Mouse (Mus musculus): ENCODE data around the gene Csf2rb2. TPM values are rescaled to one million over a fixed set of nuclear protein-coding genes. Genes with fewer than 3 reads are reported as not detected.
"Not testable (repeated sequence)": the region's sequence is repeated elsewhere in the genome, so short reads cannot be mapped to it uniquely, and the experiment has no call there.

The Csf2rb2 gene
- 1 to 10 TPM; 1.5 to 2.1 TPM for total RNA-seq (2021)

GRCm38 (mm10) chr15:78305341-78305933, at the start of gene Csf2rb2:
Gene Csf2rb2, minus strand, starts transcription at chr15:78305721.
- DNase-seq (ENCODE audit: extremely low spot score in 1 of 2, low spot score in 1 of 2) = no peak

GRCm38 (mm10) chr15:78354958-78355357, 49.4 kb upstream of the Csf2rb2 start:
- peak in 1 of 2 experiments; percentile 71 for DNase-seq (ENCODE audit: extremely low spot score in 1 of 2, low spot score in 1 of 2)

- DNase-seq (ENCODE audit: extremely low spot score in 1 of 2, low spot score in 1 of 2) = no peak
These were observed 46.2 kb upstream of the Csf2rb2 start for GRCm38 (mm10) chr15:78351586-78352165.

DNA sequence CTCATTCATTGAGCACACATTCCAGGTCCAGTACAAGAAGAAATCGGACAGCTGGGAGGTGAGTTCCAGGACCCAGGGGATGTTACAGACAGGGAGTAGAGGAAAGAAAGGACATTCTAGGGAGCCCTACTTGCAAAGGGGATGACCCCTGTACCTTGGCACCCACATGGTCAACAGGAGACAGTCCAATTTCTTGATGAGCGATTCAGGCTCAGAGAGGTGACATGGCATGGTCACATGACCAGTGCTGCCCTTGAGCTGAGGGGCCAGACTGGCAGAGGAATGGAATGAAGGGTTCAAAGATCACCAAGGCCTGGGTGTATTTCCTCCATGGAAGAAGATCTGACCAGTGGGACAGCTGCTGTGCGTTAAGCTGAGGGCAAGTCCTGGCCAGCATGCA, 39.0 kb upstream of the Csf2rb2 start:
- no peak for DNase-seq (ENCODE audit: extremely low spot score in 1 of 2, low spot score in 1 of 2)

GRCm38 (mm10) chr15:78343683-78344082, 38.2 kb upstream of the Csf2rb2 start:
- DNase-seq (ENCODE audit: extremely low spot score in 1 of 2, low spot score in 1 of 2) = no peak

DNA sequence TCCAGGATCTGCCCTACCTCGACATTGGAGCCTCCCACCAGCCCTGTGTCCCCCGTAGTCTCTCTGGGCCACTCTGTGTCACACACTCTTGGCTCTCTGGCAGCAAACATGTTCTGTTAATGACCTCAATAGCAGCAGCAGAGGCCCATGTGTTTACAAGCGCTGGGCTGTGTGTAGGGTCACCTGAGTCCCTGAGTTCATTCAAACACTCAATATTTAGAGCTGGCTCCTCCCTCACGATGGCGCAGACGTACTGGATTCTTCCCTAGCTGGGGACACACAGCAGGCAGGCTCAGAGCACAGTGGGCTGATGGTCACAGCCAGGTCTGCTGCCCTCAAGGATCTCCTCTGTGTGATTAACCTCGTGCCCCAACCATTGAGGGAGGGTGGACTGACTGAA, 35.4 kb upstream of the Csf2rb2 start:
- not testable (repeated sequence) for DNase-seq (ENCODE audit: extremely low spot score in 1 of 2, low spot score in 1 of 2)

DNA sequence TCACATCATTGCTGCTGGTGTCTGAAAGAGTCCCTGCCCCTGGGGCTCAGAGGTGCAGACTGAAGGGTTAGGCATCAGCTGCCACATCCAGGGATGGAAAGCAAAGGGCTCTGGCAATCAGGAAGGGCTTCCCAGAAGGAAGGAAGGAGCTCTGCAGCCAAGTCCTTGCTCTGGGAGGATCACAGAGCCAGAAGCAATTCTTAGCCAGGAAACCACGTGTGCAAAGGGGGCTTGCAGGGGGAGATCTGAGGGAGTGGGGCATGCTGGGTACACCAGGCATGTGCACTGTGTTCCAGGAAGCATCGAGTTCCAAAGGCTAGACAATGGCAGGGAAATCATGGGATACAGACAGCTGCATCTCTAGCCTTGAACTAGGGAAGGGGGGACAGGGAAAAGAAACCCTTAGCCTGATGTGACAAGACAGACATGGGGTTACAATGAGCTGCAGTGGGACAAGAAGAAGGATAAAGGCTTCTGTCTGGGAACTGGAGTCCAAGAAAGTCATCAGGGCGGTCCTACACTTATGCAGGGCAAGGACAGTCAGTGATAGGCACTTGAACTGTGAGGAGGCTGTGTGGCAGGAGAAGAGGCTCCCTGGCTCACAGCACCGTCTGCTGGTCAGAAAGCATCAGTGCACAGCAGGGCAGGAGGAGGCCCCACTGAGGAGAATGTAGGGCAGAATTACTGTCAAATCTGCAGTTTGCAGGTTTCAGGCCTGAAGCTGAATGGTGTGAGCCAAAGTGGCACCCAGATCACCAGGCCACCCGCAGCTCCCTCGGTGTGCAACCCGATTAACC, 34.3 kb upstream of the Csf2rb2 start:
- peak; percentile 28 to 54 for DNase-seq (ENCODE audit: extremely low spot score in 1 of 2, low spot score in 1 of 2)

DNA sequence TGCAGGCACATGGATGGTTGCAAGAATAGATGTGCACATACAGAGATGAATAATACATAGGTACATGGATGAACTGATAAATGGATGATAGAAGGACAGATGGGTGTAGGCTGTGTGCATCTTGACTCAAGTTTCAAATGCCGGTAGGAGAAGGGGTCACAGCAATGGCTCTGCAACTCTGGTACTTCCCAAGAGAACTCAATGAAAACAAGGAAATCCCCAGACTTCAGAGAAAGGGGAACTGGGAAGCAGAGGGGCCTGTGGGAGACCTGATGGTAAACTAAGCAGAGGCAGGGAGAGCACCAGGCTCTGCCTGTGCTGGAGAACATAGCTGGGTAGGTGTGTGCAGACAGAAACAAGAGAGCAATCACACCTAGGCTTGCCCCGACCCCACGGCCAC, 28.9 kb upstream of the Csf2rb2 start:
- DNase-seq (ENCODE audit: extremely low spot score in 1 of 2, low spot score in 1 of 2) = no peak

DNA sequence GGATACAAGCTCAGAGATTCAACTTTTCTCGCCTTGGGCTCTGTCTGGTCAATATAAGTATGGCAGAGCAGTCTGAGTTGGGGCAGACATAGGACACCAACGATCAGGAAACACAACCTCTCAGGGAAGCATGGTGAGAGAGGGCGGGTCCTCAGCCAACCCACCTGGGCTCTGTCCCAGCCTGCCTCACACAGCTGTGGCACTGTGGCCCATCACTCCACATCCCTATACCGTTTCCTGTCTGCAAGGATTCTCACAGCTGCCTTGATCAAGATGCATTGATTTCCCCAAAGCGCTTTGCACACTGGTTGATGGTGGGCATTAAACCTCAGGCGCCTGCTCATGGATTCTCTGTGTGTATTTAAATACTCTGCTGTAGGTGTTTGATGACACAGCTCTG, 27.5 kb upstream of the Csf2rb2 start:
- DNase-seq (ENCODE audit: extremely low spot score in 1 of 2, low spot score in 1 of 2) = no peak

- no peak for DNase-seq (ENCODE audit: extremely low spot score in 1 of 2, low spot score in 1 of 2)
These were observed 26.2 kb upstream of the Csf2rb2 start for GRCm38 (mm10) chr15:78331523-78332340.

GRCm38 (mm10) chr15:78330706-78331105, 25.2 kb upstream of the Csf2rb2 start:
- no peak for DNase-seq (ENCODE audit: extremely low spot score in 1 of 2, low spot score in 1 of 2)

- DNase-seq (ENCODE audit: extremely low spot score in 1 of 2, low spot score in 1 of 2) = not testable (repeated sequence)
These were observed 24.5 kb upstream of the Csf2rb2 start for GRCm38 (mm10) chr15:78329972-78330371.

DNA sequence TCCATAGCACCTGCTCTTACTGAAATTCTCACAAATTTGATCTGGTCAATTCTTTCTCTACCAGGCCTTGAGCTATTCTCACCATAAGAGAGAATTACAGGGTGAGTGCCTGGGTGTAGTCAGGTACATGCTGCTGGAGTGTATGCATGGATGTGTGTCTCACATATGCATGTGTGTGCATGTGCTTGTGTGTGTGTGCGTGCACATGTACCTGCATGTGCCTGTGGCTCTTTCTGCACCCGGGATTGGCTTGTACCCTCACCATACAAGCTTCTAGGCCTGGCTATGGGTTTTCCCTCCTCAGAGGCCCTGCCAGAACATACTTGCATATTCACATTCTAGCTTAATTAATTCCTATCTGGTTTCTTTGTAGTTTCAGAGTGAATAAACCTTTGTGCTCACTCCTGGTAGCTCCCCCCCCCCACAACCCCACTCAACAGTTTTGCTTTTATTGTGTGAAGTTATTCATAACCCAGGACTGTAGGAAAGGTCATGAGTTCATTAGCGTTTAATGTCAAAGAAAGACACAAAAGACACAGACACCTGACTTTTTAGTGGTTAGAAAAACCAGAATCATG, 23.1 kb upstream of the Csf2rb2 start:
- DNase-seq (ENCODE audit: extremely low spot score in 1 of 2, low spot score in 1 of 2) = no peak

- DNase-seq (ENCODE audit: extremely low spot score in 1 of 2, low spot score in 1 of 2) = not testable (repeated sequence)
These were observed 22.3 kb upstream of the Csf2rb2 start for GRCm38 (mm10) chr15:78327753-78328341.

- DNase-seq (ENCODE audit: extremely low spot score in 1 of 2, low spot score in 1 of 2) = no peak
These were observed 21.2 kb upstream of the Csf2rb2 start for GRCm38 (mm10) chr15:78326747-78327146.

DNA sequence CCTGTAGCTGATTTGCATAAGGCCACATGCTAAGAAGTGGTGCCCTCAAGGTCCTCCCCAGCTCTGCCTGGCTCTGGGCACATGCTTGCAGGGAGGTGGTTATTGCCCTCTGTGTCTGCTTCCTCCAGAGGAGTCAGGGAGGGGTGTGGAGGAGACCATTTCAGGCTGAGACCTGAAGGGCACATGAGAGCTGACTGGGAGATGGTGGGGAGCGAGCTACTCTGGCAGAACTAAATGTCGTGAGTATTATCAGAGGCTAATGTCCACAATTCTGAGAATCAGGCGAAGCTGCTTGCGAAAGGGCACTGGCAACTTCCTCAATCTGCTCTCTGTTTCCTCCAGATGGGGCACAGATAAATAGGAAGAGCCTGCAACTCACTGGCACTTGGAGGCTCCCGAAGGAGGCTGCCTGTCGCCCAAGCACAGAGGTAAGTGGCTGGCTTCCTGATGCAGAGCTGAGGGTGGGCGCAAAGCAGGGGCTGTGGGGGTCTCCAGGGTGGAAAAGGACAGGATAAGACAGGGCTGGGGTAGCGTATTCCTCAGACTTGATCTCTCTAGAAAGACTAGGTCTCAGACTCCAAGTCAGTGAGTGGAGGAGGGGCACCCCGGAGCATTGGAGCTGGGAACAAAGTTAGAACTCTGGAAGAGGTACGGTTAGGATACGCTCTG, 20.3 kb upstream of the Csf2rb2 start, which contains the start of gene Csf2rb:
Gene Csf2rb, plus strand, starts transcription at position 82 of the 669 bp plus-strand sequence.
- no peak for DNase-seq (ENCODE audit: extremely low spot score in 1 of 2, low spot score in 1 of 2)

DNA sequence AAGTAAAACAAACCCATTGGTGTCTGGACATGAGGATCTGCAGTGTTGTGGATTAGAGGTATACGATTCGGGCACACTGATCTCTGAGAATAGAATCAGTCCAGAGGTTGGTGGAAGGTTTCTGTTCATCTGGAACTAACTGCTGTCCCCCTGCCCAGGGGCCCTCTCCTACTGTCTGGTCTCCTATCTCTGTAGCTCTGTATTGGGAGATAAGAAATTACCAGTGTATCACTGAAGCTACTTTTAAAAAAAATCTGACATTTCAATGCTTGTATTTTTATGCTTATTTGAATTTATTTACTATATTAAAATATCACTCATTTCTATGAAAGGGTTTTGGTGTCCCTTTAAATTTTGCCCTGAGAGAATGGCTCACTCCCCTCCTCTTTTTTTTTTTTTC, 18.8 kb upstream of the Csf2rb2 start:
- DNase-seq (ENCODE audit: extremely low spot score in 1 of 2, low spot score in 1 of 2) = no peak

DNA sequence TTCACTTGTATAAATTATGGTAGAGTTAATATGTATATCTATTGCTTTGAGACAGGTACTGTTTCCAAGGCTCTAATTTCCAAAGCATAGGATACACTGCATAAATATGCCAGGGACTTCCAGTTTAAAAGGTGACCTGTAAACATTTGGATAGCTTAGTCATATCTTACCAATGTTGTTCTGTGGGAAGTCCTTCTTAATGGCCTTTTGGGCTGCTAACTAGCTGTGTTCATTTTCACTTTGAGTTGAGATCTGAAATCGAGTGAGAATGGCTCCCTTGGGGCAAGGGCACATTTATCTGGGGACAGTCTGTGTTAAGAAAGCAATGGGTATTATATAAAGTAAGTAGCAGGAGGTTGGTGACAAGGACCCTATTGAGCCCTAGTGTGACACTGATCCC, 17.8 kb upstream of the Csf2rb2 start:
- no peak for DNase-seq (ENCODE audit: extremely low spot score in 1 of 2, low spot score in 1 of 2)

DNA sequence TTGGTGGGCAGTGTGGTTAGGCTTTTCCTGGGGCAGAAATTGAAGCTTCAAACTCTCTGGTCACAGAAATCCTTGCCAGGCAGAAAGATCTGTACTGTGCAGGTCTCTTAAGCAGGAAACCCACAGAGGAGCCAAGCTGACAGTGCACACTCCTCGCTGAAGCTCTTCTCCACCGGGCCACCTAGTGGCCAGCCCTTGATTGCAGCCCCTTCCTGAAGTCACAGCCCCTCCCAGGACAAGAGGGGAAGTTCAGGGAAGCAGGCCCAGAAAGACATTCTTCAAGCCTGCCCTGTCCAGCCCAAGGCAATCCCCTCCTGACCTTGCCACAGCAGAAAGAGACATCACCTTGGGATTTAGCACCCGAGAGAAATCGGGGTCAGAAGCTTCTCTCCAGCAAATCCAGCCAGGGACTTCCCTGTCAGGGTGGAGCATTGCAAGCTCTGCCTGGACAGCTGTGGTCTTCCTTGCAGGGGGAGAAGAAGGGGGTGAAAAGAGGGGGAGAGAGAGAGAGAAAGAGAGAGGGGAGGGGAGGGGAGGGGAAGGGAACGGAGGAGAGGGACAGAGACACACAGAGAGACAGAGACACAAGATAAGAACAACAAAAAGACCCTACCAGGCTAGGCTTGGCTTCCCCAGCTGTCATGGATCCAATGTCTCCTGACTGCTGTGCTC, 15.4 kb upstream of the Csf2rb2 start:
- DNase-seq (ENCODE audit: extremely low spot score in 1 of 2, low spot score in 1 of 2) = peak; percentile 17 to 74

Data from layer of hippocampus, postnatal 25 days (tissue).